Mouse (Mus musculus) c-Kit-positive CD71-negative TER-119-negative erythroid progenitor cells, embryonic 14.5 days (primary cell): ENCODE measurements around the gene Cct2.

Experiments used
- DNase-seq: peaks from one replicate; pipeline ENCODE4 v3.0.0-alpha.2; 2013; ENCODE audit warnings: low read depth

Gene Cct2

GRCm38 (mm10) chr10:117063254-117064021, at the start of gene Cct2:
TSS of gene Cct2 (minus strand) at chr10:117063814.
- peak; percentile 90 for DNase-seq

GRCm38 (mm10) chr10:117112545-117112944, 48.9 kb upstream of the Cct2 start:
- DNase-seq: peak; percentile 40

GRCm38 (mm10) chr10:117111455-117111854, 47.8 kb upstream of the Cct2 start:
- no peak for DNase-seq

GRCm38 (mm10) chr10:117110271-117110670, 46.7 kb upstream of the Cct2 start:
- no peak for DNase-seq

GRCm38 (mm10) chr10:117106686-117107085, 43.1 kb upstream of the Cct2 start:
- no peak for DNase-seq

- peak; percentile 34 for DNase-seq
Observed at GRCm38 (mm10) chr10:117106244-117106643, 42.6 kb upstream of the Cct2 start.

- no peak for DNase-seq
Observed at GRCm38 (mm10) chr10:117105015-117105414, 41.4 kb upstream of the Cct2 start.

- DNase-seq: no peak
Observed at GRCm38 (mm10) chr10:117103854-117104598, 40.4 kb upstream of the Cct2 start.

GRCm38 (mm10) chr10:117100175-117100574, 36.6 kb upstream of the Cct2 start:
- DNase-seq: no peak

- DNase-seq: no peak
Observed at GRCm38 (mm10) chr10:117097116-117097698, 33.6 kb upstream of the Cct2 start.

- DNase-seq: no peak
Observed at GRCm38 (mm10) chr10:117096096-117096495, 32.5 kb upstream of the Cct2 start.

- no peak for DNase-seq
Observed at GRCm38 (mm10) chr10:117094504-117095329, 31.1 kb upstream of the Cct2 start.

- no peak for DNase-seq
Observed at GRCm38 (mm10) chr10:117089628-117090027, 26.0 kb upstream of the Cct2 start.

GRCm38 (mm10) chr10:117081914-117082359, 18.3 kb upstream of the Cct2 start:
- DNase-seq: no peak

- DNase-seq: no peak
Observed at GRCm38 (mm10) chr10:117081326-117081725, 17.7 kb upstream of the Cct2 start.

GRCm38 (mm10) chr10:117078284-117078683, 14.7 kb upstream of the Cct2 start:
- peak; percentile 35 for DNase-seq

GRCm38 (mm10) chr10:117073176-117073575, 9.6 kb upstream of the Cct2 start:
- DNase-seq: no peak

GRCm38 (mm10) chr10:117072191-117072888, 8.7 kb upstream of the Cct2 start:
- DNase-seq: no peak

GRCm38 (mm10) chr10:117069109-117069508, 5.5 kb upstream of the Cct2 start:
- DNase-seq: no peak

- DNase-seq: no peak
Observed at GRCm38 (mm10) chr10:117064076-117064475, 462 bp upstream of the Cct2 start.

GRCm38 (mm10) chr10:117062894-117063253, 740 bp downstream of the Cct2 start:
- no peak for DNase-seq
